Mouse (Mus musculus): ENCODE measurements around the gene Khdrbs1.
"Not testable (repeated sequence)": the region's sequence is repeated elsewhere in the genome, so short reads cannot be mapped to it uniquely, and the experiment has no call there.

Gene Khdrbs1

DNA sequence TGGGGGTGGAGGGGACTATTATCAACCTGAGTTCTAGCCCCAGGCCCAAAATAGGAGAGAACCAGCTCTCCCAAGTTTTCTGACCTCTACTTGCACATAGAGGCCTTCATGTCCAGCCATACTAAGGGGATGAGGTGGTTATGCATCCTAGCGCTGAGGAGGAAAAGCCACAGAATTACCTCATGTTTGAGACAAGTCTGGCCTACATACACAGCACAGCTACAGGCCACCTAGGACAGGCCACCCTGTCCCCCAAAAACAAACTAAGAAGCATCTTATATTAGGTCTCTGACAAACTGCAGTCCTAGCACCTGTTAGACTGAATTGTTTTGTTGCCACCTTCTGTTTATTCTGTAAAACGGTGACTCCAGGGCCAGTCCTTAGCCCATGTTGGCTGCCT is 1.4 kb upstream of the Khdrbs1 start:
- no peak for DNase-seq (ENCODE audit: low spot score)

DNA sequence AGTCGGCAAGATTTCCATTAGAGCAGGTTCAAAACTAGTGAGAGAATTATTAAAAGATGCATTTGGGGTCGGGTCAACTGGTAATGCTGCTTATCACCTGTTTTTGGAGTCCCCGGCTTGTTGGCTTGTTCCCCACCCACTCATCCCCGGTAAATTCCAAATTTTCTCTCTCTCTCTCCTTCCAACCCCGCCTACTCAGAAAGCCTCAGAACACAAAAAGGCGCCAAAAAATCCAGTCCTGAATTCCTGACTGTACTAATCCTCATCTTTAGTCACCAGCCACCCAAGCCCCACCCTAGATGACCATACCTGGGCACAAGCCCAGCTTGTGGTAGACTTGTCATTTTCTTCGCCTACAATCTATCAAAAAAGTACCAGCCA is 897 bp upstream of the Khdrbs1 start:
- no peak for DNase-seq (ENCODE audit: low spot score)

DNA sequence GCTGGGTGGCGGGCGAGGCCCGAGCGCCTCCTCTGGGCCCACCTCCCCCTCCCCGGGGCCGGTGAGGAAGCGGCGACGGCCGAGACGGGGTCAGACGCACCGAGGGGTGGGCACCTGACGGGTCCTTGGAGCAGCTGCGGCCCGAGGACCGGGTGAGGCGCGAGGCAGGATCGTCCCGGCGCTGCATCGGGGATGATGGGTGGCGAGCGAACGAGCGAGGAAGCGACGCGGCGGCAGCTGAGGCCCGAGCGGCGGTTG is 200 bp downstream of the Khdrbs1 start:
- DNase-seq (ENCODE audit: low spot score): no peak

DNA sequence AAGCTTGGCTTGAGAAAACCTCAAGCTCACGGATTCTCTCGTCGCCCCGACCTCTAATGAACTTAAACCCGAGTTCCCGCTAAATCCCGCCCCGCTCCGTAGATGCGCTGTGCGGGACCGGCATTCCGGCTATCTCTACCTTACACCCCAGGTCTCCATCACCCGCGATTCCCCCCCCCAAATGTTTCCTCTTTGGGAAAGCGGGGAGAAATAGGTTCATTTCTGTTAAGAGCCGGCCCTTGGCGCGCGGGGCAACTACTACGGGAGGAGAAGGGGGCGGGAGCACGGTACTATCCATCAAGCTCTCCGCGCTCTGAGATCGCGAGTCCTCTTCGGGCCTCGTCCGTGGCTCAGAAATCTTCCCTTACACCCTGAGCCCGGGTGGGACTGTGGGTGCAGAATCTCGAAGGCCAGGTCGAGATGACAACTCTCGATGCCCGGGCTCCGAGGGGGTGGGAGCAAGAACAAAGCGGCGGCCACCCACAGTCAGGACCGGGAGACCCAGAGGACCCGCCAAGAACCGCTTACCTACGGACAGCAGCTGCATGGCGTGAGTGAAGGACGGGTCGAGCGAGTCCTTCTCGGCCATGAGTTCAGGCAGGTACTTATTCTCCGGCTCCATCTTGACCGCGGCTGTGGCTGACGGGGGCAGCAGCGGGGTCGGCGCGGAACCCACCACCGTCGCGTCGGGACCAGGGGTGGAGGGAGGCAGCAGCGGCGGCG is 691 bp downstream of the Khdrbs1 start:
- peak; percentile 21 for DNase-seq (ENCODE audit: low spot score)

DNA sequence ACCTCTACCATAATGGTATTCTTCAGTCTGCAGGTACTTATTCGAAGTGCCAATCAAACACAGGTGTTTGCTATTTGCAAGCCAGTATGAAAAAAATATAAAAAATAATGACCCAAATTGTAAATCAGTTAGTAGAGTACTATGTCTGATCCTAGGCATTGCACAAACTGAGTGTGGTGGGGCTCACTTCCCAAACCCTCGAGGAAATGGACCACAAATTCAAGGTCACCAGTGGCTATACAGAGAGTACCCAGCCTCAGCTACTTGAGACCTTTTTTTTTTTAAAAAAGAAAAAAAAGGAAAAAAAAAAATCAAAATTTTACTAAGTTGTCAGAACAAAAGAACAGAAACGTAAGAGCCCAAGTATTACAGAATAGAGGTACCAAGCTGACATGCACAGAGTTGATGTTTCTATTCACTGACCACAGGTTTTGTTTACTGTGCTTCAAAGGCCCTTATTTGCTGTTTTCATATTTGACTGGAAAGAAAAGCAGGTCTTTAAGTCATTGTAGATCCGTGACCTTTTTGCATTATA is 2.9 kb downstream of the Khdrbs1 start:
- DNase-seq (ENCODE audit: low spot score): no peak

DNA sequence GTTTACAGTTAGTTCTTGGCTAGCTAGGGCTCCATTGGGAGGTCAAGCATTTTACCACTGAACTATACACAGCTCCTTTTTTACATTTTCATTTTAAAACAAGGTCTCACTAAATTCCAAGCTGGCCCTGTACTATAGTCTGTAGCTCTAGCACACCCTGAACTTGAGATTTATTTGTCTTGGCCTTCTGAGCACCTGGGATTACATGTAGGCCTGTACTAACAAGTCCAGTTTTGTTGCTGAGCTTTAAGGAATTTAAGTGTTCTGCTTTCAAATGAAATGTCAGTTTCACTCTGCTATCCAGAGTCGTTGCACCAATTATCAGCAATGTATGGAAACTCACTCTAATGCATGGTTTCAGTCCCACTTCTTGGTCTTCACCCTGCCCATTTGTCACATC is 5.9 kb downstream of the Khdrbs1 start:
- DNase-seq (ENCODE audit: low spot score): no peak

DNA sequence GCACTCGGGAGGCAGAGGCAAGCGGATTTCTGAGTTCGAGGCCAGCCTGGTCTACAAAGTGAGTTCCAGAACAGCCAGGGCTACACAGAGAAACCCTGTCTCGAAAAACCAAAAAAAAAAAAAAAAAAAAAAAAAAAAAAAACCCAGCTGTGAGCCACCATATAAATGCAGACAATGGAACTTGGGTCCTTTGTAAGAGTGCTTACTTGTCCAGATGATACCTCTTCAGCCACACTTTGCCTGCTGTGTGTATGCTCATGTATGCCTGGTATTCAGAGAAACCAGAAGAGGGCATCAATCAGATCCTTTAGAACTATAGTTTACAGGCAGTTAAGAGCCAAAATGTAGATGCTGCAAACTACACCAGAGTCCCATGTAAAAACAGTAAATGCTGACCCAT is 6.6 kb downstream of the Khdrbs1 start:
- DNase-seq (ENCODE audit: low spot score): not testable (repeated sequence)

DNA sequence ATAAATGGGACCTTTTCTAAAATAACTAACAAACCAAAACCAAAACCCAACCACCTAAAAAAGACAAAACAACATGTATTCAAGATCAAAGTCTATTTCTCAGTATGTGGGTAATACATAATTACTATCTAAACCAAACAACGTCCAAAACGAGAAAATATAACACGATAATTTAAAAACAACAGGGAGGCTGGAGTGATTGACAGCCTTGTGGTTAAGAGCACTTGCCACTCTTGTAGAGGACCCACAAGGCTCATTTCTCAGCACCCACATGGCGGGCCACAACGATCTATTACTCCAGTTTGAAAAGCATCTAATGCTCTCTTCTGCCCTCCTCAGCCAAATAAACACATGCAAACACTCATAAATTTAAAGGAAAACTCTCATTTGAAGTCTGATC is 10.7 kb downstream of the Khdrbs1 start:
- DNase-seq (ENCODE audit: low spot score): no peak

DNA sequence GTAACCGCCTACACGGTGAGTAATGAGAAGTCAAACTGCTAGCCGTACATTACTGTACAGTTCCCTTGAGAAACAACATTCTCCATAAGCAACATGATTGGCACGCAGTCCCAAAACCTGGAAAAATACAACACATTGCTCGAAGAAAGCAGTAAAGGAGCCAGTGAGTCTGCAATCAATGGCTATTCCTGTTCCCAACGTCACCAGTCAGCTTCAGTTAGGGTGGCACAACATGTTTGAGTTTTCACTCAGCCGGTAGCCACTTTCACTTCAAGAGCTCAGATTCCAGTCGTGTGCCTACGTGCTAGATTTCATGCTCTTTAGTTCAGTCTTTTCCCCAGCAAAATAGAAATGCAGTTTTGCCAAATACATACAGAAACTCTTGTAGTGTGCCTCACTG is 25.8 kb downstream of the Khdrbs1 start:
- DNase-seq (ENCODE audit: low spot score): no peak

DNA sequence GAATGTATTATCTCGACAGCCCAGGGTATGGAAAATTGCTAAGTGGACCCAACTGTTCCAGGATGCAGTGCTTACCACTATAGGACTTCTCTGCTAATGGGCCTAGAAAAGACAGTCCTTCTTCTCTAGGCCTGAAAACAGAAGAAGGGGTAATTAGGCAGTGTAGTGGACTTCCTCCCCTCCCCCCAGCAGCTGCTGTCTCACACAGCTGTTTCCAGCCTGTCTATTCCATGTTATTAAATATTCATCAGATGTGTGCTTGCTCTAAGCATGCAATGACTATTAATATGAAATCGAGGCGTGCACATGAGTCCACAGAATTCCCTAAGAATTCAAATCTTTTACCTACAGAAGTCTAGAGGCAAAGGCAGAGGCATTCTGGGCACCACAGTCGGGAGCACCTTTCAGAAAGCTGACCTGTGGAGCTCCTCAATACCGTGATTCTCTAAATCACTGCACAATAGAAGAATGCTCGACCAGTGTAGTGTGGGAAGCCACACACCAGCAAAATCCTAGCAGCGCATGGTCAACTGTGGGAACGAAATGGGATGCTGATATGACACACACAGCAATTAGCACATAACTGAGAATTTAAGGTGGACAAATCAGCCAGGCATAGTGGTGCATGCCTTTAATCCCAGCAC is 32.5 kb downstream of the Khdrbs1 start:
- no peak for DNase-seq (ENCODE audit: low spot score)

DNA sequence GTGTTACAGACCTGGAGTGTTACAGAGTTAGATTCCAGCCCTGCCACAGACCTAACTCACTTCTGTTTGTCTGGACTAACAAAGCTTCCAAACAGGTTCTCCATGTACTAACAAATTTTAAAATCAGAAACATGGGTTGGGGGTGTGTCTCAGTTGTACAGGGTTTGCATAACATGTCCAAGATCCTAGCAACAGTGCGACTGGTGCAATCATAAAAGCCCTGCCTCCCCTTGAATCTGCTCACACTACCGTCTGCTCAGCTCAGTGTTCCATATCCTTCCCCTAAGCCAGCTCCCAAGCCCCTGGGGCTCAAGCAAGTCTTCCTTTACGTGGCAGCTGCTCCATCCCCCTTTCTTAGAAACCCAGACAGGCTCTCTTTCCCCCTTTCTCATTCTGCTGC is 35.4 kb downstream of the Khdrbs1 start:
- DNase-seq (ENCODE audit: low spot score): no peak

DNA sequence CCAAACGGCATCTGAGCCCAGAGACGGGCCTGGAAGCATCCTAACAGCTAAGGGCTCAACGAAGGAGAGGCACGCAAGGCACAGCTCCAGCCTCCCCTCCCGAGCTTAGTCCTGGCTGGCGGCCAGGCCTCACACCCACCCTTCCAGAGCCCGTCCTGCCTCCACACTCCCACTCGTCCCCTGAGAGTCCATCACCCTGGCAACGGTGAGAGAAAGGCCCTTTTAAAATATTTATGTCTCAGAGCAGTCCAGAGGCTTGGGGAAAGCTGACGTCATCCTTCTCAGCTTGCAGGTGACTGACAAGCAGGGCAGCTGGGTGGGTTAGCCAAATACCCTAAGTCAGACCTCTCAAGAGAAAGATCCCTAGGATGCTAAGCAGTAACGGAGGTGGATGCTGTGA is 39.6 kb downstream of the Khdrbs1 start:
- DNase-seq (ENCODE audit: low spot score): peak; percentile 64

DNA sequence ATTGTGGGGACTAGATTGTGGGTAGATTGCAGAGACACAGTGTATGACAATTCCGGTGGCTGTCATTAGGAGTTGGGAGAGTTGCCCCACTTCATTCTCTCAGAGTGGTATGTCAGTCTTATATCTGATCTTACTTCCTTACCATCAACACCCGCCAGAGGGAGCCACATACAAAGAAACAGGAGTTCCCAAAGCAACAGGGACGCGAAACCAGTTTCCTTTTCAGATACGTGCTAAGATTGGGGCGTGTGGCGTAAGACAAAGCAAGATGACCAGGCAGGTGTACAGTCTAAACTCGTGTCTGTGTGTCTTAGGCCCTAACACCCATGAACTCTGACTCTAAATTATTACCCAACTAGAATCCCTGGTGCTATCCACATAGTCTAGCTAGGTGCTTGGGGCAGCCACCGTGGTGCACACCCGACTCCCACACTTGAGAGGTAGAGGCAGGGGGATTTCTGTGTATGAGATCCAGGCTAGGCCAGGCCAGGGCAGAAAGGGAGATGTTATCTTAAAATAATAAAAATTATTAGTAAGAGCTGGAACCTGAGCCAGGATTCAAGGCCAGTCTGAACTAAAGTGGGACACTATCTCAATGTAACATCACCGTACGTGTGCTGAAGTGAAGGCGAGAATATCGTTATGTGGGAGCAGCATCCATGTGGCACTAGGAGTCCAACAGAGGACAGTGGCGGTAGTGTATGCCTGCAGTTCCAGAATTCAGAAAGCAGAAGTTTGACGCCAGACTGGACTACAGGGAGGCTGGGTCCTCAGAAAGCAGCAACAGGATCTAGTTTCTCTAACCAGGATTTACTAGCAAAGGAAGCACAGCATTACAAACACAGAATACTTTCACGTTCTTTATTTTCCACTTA is 40.4 kb downstream of the Khdrbs1 start:
- peak; percentile 78 for DNase-seq (ENCODE audit: low spot score)

DNA sequence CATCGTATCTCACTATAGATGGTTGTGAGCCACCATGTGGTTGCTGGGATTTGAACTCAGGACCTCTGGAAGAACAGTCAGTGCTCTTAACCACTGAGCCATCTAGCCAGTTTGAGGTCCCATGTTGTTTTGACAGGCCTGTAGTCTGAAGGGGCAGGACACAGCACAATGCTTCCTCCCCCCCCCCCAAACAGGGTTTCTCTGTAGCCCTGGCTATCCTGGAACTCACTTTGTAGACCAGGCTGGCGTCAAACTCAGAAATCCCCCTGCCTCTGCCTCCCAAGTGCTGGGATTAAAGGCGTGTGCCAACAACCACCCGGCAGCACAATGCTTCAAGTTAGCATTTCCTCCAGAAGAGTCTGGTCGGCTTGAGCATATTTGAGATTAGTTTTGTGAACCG is 41.4 kb downstream of the Khdrbs1 start:
- DNase-seq (ENCODE audit: low spot score): not testable (repeated sequence)

DNA sequence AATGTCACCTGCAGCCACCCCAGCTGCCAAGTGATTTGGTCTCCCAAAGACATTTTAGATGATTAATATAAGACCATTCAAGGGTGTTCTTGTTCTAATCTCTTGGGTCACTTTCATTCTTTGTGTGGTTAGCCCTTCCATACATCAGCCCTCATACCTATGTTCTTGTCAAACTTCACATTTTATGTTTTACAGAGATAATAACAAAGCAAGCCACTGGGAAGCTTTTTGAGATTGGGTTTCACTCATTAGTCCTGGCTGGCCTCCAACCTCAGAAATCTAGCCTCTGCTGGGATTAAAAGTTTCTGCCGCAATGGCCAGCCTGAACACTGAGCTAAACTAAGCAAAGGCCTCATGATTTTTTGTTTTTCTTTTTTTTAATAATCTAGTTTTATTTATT is 41.9 kb downstream of the Khdrbs1 start:
- no peak for DNase-seq (ENCODE audit: low spot score)

DNA sequence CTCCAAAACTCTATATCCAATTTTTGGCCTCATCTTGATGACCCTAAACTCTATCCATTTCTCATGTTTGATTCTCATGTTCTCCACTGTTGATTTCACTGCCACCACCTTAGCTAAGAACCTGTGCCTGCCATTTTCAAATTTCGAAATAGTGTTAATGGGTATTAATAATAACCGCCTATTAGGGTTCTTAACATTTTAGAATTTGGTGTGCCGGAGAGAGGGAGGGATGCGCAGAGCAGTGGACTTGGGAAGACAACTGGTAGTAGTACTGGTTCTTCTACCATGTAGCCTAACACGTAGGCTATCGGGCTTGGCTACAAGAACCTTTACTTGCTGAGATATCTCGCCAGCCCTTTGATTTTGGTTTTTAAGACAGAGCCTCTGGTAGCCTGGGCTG is 44.9 kb downstream of the Khdrbs1 start:
- DNase-seq (ENCODE audit: low spot score): no peak

DNA sequence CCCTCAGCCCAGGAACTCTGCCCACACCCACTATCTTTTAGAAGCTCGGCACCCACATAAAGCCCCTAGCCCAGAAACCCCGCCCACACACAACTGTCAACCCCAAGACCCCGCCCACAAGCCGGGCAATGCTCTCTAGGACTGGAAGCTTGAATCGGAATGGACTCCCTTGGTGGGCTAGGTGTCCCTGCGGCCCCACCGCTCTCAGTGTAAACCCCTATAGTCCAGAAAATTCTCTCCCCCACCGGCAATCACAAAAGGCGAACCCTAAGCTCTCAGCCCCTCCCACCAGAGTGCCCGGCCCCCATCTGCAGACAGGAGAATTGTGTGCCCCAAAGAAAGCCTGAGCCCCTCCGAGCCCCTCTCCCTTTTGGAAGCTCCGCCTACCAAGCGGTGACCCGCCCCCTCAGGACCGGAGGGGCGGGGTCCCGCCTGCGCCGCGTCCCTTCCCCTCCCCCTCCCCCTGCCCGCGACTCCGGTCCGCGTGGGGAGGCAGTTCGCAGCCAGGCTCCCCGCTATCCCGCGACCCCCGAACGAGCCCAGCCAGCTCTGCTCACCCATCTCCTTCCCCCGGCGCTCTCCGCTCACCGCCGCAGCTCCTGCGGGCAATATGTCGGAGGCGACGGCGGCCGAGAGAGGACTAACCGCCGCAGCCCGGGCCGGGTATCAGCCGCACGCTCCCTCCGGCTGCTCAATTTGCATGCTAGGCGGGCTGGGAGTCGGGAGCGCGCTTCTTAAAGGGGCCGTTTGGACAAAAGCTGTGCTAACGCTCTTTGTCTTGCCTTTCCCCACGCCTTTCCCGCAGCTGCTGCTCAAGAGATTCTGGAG is 45.7 kb downstream of the Khdrbs1 start, which contains the start of gene Tmem39b:
Gene Tmem39b, minus strand, starts transcription at position 681 of the 828 bp plus-strand sequence.
- DNase-seq (ENCODE audit: low spot score): peak; percentile 79

DNA sequence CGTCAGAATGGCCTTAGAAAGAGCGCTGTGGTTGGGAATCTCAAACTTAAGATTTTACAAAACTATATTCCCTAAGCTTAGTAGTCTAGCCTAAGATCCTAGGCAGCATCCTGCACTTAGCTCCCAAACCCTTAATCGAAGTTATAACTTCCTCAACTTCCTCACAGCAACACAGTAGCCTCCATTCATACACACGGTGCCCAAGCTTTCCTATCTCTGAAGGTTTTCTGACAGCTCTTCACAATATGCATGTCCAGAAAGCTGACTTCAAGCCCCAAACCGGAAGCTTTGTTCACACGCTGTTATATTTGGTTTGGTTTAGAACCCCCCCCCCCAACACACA is 46.3 kb downstream of the Khdrbs1 start:
- DNase-seq (ENCODE audit: low spot score): no peak

DNA sequence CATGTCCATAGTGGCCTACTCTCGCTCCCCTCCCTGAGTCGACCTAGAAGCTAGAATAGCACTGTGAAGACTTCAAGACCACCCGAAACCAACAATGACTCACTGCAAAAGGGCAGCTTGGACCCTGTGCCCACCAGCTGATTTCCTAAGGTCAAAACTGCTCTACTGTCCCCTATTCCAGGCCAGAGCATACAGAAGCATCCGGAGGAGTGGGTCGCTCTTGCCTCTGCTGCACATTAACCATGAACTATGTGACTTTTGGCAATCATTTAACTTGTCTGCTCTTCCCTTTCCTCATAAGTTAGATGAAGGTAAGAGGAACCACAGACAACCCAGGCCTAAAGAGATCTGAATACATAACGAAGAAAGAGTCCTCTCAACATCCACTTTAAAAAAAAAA is 57.6 kb downstream of the Khdrbs1 start:
- no peak for DNase-seq (ENCODE audit: low spot score)

DNA sequence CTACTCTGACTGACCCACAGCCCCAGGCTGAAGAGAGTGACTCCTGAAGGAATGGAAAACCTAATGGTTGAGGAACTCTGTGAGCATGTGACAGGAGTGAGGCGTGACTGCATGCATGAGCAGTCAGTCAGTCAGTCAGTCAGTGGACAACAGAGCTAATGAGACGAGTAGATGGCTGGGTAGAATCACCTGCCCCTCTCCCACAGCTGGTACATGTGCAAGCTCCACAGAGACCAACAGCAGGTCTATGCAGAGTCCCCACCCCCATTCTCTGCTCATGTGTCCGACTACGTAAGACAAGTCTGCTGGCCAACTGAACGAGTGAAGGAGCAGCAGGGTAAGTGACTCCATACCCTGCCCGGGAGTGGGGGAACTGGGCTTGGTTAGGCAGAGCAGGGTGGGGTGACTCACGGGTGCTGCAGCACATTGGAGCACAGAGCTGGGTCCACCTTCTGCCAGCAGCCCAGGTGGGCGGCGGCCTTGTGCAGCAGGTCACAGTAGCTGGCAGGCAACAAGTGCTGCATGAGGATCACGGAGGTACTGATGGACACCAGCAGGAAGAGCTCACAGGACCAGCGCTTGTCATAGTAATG is 58.1 kb downstream of the Khdrbs1 start:
- DNase-seq (ENCODE audit: low spot score): no peak

DNA sequence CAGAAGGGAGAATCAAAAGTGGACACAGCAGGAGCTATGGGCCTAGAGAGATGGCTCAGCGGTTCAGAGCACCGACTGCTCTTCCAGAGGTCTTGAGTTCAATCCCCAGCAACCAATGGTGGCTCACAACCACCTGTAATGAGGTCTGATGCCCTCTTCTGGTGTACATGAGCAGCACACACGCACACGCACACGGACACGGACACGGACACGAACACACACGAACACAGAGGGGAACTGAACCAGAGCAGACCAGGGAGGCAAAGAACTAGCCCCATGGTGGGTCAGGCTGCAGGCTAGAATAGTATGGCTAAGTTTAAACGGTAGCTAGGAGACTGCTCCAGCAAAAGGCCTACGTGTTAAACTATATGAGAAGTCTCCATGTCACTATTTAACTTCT is 60.3 kb downstream of the Khdrbs1 start:
- DNase-seq (ENCODE audit: low spot score): no peak

Data from ovary, postnatal 14 days (tissue).